Mouse (Mus musculus) urinary bladder, postnatal 36 days (tissue): ENCODE data around the gene Zscan22.
"Not testable (repeated sequence)": the region's sequence is repeated elsewhere in the genome, so short reads cannot be mapped to it uniquely, and the experiment has no call there.

ENCODE experiments used
- DNase-seq, 2 experiments: peaks; one replicate each; pipeline ENCODE4 v3.0.0; 2022; ENCODE audit warnings: low spot score in 2 of 2, mixed read lengths in 1 of 2

The Zscan22 gene

DNA sequence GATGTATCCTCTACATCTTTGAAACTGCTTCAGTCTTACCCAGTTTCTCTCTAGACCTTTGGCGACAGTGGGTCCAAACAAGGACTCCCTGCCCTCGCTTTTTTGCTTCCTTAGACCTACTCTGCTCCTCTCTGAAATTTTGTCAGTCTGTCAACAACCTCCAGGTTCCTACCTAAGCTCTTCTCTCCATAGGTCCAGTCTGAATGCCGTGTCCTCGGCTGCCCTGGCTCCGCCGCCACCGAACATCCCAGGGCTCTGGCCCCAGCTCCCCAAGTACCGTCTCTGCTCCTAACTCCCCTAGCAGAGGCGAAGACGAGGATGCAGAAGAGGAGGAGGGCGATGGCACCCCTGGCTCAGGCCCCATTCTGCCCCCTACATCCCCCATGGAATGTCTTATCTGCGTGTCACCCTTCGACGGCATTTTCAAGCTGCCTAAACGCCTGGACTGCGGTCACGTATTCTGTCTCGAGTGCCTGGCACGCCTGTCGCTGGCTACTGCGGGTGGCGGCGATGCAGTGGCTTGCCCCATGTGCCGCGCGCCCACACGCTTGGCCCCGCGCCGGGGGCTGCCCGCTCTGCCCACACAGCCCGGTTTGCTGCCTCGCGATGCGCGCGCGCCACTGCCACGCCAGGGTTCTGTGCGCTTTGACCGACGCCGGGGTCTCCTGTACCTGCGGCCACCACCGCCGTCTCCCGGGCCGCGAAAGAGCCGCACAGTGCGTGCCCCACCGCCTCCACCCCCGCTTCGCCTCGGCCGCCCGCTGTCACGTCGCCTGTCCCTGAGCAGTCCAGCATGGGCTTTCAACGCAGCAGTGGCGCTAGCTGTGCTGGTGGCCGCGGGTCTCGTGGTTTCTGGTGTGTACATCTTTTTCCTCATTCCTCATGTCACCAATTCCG lies 30.3 kb downstream of the Zscan22 start:
- DNase-seq, result peak; percentile 5 to 8

DNA sequence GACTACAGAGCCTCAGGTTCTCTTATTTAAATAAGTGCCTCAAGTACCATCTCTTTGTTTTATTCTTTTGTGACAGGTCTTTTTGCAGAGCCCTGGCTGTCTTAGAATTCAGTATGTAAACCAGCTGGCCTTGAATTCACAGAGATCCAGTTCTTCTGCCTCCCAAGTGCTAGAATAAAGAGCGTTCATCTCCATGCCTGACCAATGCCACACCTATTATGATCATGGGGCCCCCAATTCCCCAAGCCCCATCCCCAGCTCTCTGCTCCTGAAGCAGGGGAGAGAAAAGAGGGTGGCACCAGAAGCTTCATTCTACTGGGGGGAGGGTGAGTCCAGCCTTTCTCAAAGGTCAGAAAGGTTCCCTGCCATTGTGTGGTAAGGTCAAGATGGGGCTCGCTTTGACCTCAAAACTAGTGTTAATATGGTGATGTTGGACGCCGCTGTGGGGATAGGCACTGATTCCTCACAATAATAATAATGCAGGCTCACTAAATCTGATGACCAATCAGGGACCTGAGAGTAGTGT lies 36.1 kb downstream of the Zscan22 start:
- no peak for DNase-seq

DNA sequence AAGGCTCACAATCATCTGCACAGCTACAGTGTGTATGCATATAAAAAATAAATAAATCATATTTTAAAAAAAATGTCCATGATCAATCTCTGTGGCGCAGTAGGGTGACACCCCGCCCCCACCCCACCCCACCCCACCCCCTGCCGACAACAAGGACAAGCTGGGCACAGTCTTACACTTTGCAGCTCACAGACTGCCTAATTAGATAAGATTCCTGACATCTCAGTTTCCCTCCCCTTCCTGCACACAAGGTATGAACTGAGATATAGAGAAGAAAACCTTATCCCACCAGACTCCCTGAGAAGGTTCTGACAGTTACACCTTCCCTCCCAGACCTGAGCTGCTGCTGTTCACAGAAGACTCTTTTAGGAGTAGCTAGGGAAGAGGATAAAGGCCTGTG lies 37.2 kb downstream of the Zscan22 start:
- no peak for DNase-seq

GRCm38 (mm10) chr7:12937254-12937803 lies 39.7 kb downstream of the Zscan22 start:
- not testable (repeated sequence) for DNase-seq

- DNase-seq, result no peak
These were observed 43.0 kb downstream of the Zscan22 start for GRCm38 (mm10) chr7:12940599-12940998.

DNA sequence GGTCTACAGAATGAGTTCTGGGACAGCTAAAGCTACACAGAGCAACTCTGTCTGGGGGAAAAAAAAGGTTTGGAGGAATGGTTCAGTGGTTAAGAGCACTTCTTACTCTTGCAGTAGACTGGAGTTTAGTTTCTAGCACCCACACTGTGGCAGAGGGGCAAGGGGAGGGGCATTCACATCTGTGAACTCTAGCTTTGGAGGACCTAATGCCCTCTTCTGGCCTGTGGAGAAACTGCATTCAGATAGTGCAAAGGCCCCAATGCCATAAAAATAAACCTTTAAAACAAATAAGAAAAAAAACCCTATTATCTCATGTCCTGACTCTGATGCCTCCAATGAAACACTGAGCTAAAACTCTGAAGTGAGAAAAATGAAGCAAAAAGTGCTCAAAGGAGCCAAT lies 45.9 kb downstream of the Zscan22 start:
- DNase-seq, result no peak

- DNase-seq, result peak; percentile 90 to 93
These were observed 51.6 kb downstream of the Zscan22 start for GRCm38 (mm10) chr7:12949032-12949871.

GRCm38 (mm10) chr7:12949872-12950229 lies 52.2 kb downstream of the Zscan22 start:
- no peak for DNase-seq

DNA sequence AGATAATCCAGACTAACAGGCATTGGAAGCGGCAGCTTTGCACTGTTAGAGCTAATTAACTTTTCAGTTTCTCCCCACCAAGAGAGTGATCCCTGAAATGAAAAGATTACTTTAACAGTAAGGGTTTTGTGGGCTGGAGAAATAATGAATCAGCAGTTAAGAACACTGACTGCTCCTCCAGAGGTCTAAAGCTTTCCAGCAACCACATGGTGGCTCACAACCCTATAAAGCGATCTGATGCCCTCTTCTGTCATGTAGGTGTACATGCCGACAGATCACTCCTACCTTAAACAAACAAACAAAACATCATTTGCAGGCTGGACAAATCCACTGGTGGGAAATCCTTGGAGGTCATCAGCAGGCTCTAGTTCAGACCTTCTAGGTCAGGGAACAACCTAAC lies 57.3 kb downstream of the Zscan22 start:
- DNase-seq, result no peak

GRCm38 (mm10) chr7:12957511-12957910 lies 59.9 kb downstream of the Zscan22 start:
- no peak for DNase-seq
